Mouse (Mus musculus) kidney, adult 2 months (tissue): ENCODE results near the gene Ppil4.

Source experiments
- CTCF ChIP-seq: fragments of 200-500 bp; conservative IDR thresholded peaks from 2 replicates; pipeline ENCODE4 v1.5.1; 2011; ENCODE audit warnings: low read depth, mild to moderate bottlenecking, control low read depth, low read length, moderate library complexity, mixed read lengths; ENCODE audit not compliant: insufficient read depth, insufficient read length
- POLR2A ChIP-seq: fragments of 200-500 bp; IDR thresholded peaks from one replicate; pipeline ENCODE4 v1.6.1; 2011; ENCODE audit warnings: low read depth, low read length, control low read depth

- no peak for TF ChIP-seq CTCF
- TF ChIP-seq POLR2A = no peak
Observed at GRCm38 (mm10) chr10:7866762-7867665, 74.3 kb downstream of the Ppil4 start.
